Comparison of ENCODE assay signal across 20 mouse cellular contexts in the genomic region with DNA sequence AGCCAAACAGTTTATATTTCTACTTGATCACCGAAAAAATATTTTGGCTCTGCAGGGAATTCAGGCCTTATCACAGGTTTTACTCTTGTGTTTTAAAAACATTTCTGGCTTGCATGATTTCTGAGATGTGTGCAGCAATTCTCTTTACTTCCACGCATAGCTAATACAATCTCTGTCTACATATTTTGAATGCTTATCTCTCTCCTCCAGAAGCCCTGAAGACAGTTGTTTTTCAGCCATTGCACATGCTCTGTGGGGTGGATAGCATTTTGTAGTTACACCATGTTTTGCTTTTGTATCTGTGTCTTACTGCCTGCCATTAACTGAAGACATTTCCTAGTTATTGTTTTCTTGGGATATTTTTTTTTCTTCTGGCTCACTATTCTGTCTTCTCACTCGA.
DNase-seq lines count a peak whose midpoint lies in the region; ATAC-seq and TF ChIP-seq lines count a peak whose summit lies in the region.
"Had no signal": no experiment of that assay in that cellular context is flagged by ENCODE, and none has a peak within 500 bp of the region (broad histone marks: within the 10 kb centered on the region; RNA-seq: fewer than 3 reads in every experiment).

No protein-coding gene starts in this region.

- 47% methylated on average over 3 of the region's 3 CpGs for WGBS in liver, embryonic 11.5 days
- WGBS in liver, embryonic 14.5 days (ENCODE audit: insufficient replicate concordance), result 13% methylated on average over 3 of the region's 3 CpGs
- 45% methylated on average over 3 of the region's 3 CpGs for WGBS in intestine, embryonic 16.5 days

- no peak for DNase-seq in liver, embryonic 11.5 days (ENCODE audit: low spot score)
- no peak for DNase-seq in liver
- peak in 1 of 3 experiments; percentile 37 for DNase-seq in liver, embryonic 14.5 days (ENCODE audit: low read depth in 3 of 3, low spot score in 3 of 3)
- DNase-seq in cerebellum, adult 11 months, result no peak
- no peak for DNase-seq in adrenal gland, postnatal 36 days
- DNase-seq: adrenal gland, postnatal 14 days; cerebellum, adult 18-20 months; cerebellum, adult 9-11 months; cerebellum, postnatal 36 days; forebrain, postnatal 0 days; gastrocnemius, postnatal 14 days; heart, postnatal 36 days had no signal

- H3K4me1 ChIP-seq in liver, embryonic 11.5 days (replicated peaks; ENCODE audit: control insufficient read depth, insufficient read depth, low read length), result no peaks in the 10 kb centered on the region
- peaks cover 0 to 4% of the 10 kb centered on the region in 2 experiments; a peak in 2 of 4 replicates for H3K4me1 ChIP-seq in liver, embryonic 14.5 days (replicated peaks; ENCODE audit: control insufficient read depth in 2 of 2, insufficient read depth in 2 of 2, low read length in 1 of 2)
- H3K4me1 ChIP-seq in intestine, embryonic 16.5 days (ENCODE audit: control insufficient read depth, insufficient read depth, low read length), result 0 out of 2 replicates have a peak, but pooled peaks cover 2% of the 10 kb centered on the region
- H3K4me1 ChIP-seq: embryonic facial prominence, embryonic 10.5 days; forebrain, embryonic 13.5 days; hindbrain, embryonic 15.5 days had no signal

- H3K27ac ChIP-seq in liver, embryonic 11.5 days (ENCODE audit: low read depth, low read length), result no peak overlapping the region
- H3K27ac ChIP-seq in liver, embryonic 14.5 days, result no peak overlapping the region
- H3K27ac ChIP-seq in intestine, embryonic 16.5 days (ENCODE audit: low read length), result no peak overlapping the region
- H3K27ac ChIP-seq: embryonic facial prominence, embryonic 10.5 days; forebrain, embryonic 13.5 days; heart, embryonic 13.5 days; hindbrain, embryonic 15.5 days had no signal

- no peak overlapping the region for H3K4me3 ChIP-seq in liver, embryonic 11.5 days (ENCODE audit: low read depth, low read length)
- H3K4me3 ChIP-seq in liver, embryonic 14.5 days (ENCODE audit: insufficient read depth in 1 of 2, low read depth in 2 of 2, low read length in 2 of 2), result no peak overlapping the region
- H3K4me3 ChIP-seq in intestine, embryonic 16.5 days (ENCODE audit: low read length), result no peak overlapping the region
- H3K4me3 ChIP-seq: embryonic facial prominence, embryonic 10.5 days; forebrain, embryonic 13.5 days; heart, embryonic 13.5 days; hindbrain, embryonic 15.5 days had no signal

- peak; percentile 77 for TF ChIP-seq EP300 in liver, embryonic 14.5 days (IDR thresholded peaks at IDR 0.05; ENCODE audit: low read depth)

- H3K9me3 ChIP-seq in liver, embryonic 11.5 days (ENCODE audit: control insufficient read depth, low read length), result no peaks in the 10 kb centered on the region
- no peaks in the 10 kb centered on the region for H3K9me3 ChIP-seq in liver, embryonic 14.5 days (ENCODE audit: control insufficient read depth, low read length)
- H3K9me3 ChIP-seq in intestine, embryonic 16.5 days (ENCODE audit: control insufficient read depth, low read length), result no peaks in the 10 kb centered on the region
- H3K9me3 ChIP-seq: embryonic facial prominence, embryonic 10.5 days; forebrain, embryonic 13.5 days; heart, embryonic 13.5 days; hindbrain, embryonic 15.5 days had no signal

- H3K9ac ChIP-seq in liver, embryonic 11.5 days (ENCODE audit: low read depth, low read length), result no peak overlapping the region
- H3K9ac ChIP-seq in liver, embryonic 14.5 days (replicated peaks), result no peak overlapping the region
- H3K9ac ChIP-seq in intestine, embryonic 16.5 days (ENCODE audit: low read depth, low read length), result no peak overlapping the region
- H3K9ac ChIP-seq: forebrain, embryonic 13.5 days; forebrain, postnatal 0 days; heart, embryonic 13.5 days; hindbrain, embryonic 15.5 days had no signal

- no peak overlapping the region for H3K4me2 ChIP-seq in liver, embryonic 11.5 days
- no peak overlapping the region for H3K4me2 ChIP-seq in liver, embryonic 14.5 days (ENCODE audit: low read depth)
- H3K4me2 ChIP-seq in intestine, embryonic 16.5 days (ENCODE audit: low read depth, low read length), result no peak overlapping the region
- H3K4me2 ChIP-seq: forebrain, embryonic 13.5 days; heart, embryonic 13.5 days; hindbrain, embryonic 15.5 days had no signal

- no peaks in the 10 kb centered on the region for H3K36me3 ChIP-seq in liver, embryonic 11.5 days (ENCODE audit: control insufficient read depth, insufficient read depth, low read length)
- H3K36me3 ChIP-seq in liver, embryonic 14.5 days (replicated peaks; ENCODE audit: control insufficient read depth, insufficient read depth, low read depth), result no peaks in the 10 kb centered on the region
- no peaks in the 10 kb centered on the region for H3K36me3 ChIP-seq in intestine, embryonic 16.5 days (ENCODE audit: control insufficient read depth, insufficient read depth, low read length)
- H3K36me3 ChIP-seq: embryonic facial prominence, embryonic 10.5 days; heart, embryonic 13.5 days; hindbrain, embryonic 15.5 days had no signal

- peak; percentile 82 for ATAC-seq in liver, embryonic 11.5 days (replicated peaks; ENCODE audit: low FRiP score)
- ATAC-seq in liver, embryonic 14.5 days (ENCODE audit: insufficient read depth), result peak; percentile 81
- peak; percentile 97 for ATAC-seq in megakaryocyte progenitor cell, adult 5-6 weeks (replicated peaks; ENCODE audit: poor library complexity)
- no peak for ATAC-seq in intestine, embryonic 16.5 days
- ATAC-seq: activated CD4-positive, CD25-positive, alpha-beta regulatory T cell, adult 4 months; forebrain, embryonic 13.5 days; forebrain, postnatal 0 days; Patski had no signal

- no peak for TF ChIP-seq CTCF in liver, embryonic 14.5 days (IDR thresholded peaks at IDR 0.05; ENCODE audit: low read depth)

- H3K27me3 ChIP-seq in liver, embryonic 11.5 days (replicated peaks; ENCODE audit: control insufficient read depth, insufficient read depth, low read length), result no peaks in the 10 kb centered on the region
- no peaks in the 10 kb centered on the region for H3K27me3 ChIP-seq in liver, embryonic 14.5 days (ENCODE audit: control insufficient read depth, insufficient read depth, low read length)
- H3K27me3 ChIP-seq in intestine, embryonic 16.5 days (replicated peaks; ENCODE audit: control insufficient read depth, insufficient read depth, low read length), result no peaks in the 10 kb centered on the region
- H3K27me3 ChIP-seq: forebrain, embryonic 13.5 days; heart, embryonic 13.5 days; hindbrain, embryonic 15.5 days had no signal
